Mouse (Mus musculus): Measurements from ENCODE around the gene 4931429L15Rik.
"Not testable (repeated sequence)": the region's sequence is repeated elsewhere in the genome, so short reads cannot be mapped to it uniquely, and the experiment has no call there.

The 4931429L15Rik gene

GRCm38 (mm10) chr9:46319886-46320285 is at the start of gene 4931429L15Rik:
TSS of gene 4931429L15Rik (minus strand) at chr9:46319986.
- not testable (repeated sequence) for DNase-seq

- DNase-seq: no peak
Measured at GRCm38 (mm10) chr9:46362459-46362858, 42.7 kb upstream of the 4931429L15Rik start.

- no peak for DNase-seq
Measured at GRCm38 (mm10) chr9:46361461-46362111, 41.8 kb upstream of the 4931429L15Rik start.

- peak; percentile 76 for DNase-seq
Measured at GRCm38 (mm10) chr9:46353992-46354391, 34.2 kb upstream of the 4931429L15Rik start.

- no peak for DNase-seq
Measured at GRCm38 (mm10) chr9:46353330-46353724, 33.5 kb upstream of the 4931429L15Rik start.

- no peak for DNase-seq
Measured at GRCm38 (mm10) chr9:46352651-46353329, 33.0 kb upstream of the 4931429L15Rik start.

GRCm38 (mm10) chr9:46350451-46350981 is 30.7 kb upstream of the 4931429L15Rik start:
- peak; percentile 8 for DNase-seq

- no peak for DNase-seq
Measured at GRCm38 (mm10) chr9:46345887-46346665, 26.3 kb upstream of the 4931429L15Rik start.

GRCm38 (mm10) chr9:46339051-46339652 is 19.4 kb upstream of the 4931429L15Rik start:
- DNase-seq: no peak

GRCm38 (mm10) chr9:46338384-46338783 is 18.6 kb upstream of the 4931429L15Rik start:
- no peak for DNase-seq

- no peak for DNase-seq
Measured at GRCm38 (mm10) chr9:46337852-46338291, 18.1 kb upstream of the 4931429L15Rik start.

GRCm38 (mm10) chr9:46337331-46337730 is 17.5 kb upstream of the 4931429L15Rik start:
- no peak for DNase-seq

- DNase-seq: not testable (repeated sequence)
Measured at GRCm38 (mm10) chr9:46336294-46336693, 16.5 kb upstream of the 4931429L15Rik start.

- no peak for DNase-seq
Measured at GRCm38 (mm10) chr9:46335461-46335995, 15.7 kb upstream of the 4931429L15Rik start.

- DNase-seq: no peak
Measured at GRCm38 (mm10) chr9:46334471-46335025, 14.8 kb upstream of the 4931429L15Rik start.

- DNase-seq: no peak
Measured at GRCm38 (mm10) chr9:46331301-46331700, 11.5 kb upstream of the 4931429L15Rik start.

GRCm38 (mm10) chr9:46330586-46330895 is 10.8 kb upstream of the 4931429L15Rik start:
- no peak for DNase-seq

- no peak for DNase-seq
Measured at GRCm38 (mm10) chr9:46329801-46330585, 10.2 kb upstream of the 4931429L15Rik start.

GRCm38 (mm10) chr9:46329250-46329648 is 9.5 kb upstream of the 4931429L15Rik start:
- DNase-seq: no peak

GRCm38 (mm10) chr9:46328572-46329249 is 8.9 kb upstream of the 4931429L15Rik start:
- DNase-seq: peak; percentile 88

Data from cerebellum, adult 8-10 months (tissue).